Mouse (Mus musculus): ENCODE measurements around the gene Snx22.

DNA sequence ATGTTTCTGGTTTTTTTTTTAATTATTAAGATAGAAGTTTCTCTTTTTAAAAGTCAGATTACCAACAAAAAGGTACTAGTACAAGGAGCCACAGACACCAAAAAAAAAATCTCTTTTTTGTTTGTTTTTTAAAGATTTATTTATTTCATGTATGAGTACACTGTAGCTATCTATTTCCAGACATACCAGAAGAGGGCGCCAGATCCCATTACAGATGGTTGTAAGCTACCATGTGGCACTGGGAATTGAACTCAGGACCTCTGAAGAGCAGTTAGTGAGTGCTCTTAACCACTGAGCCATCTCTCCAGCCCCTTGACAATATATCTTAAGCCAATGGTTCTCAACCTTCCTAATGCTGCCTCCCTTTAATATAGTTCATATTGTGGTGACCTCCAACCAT lies 15.9 kb downstream of the Snx22 start:
- TF ChIP-seq FLI1 (IDR thresholded peaks at IDR 0.05; ENCODE audit: low read length) (no peak), GATA1 (IDR thresholded peaks at IDR 0.05; ENCODE audit: borderline replicate concordance, low read length) (no peak)

Data from megakaryocyte, embryonic 14.5 days (primary cell).